Mouse (Mus musculus): ENCODE results near the gene Cmas. TPM values are rescaled to one million over a fixed set of nuclear protein-coding genes. Genes with fewer than 3 reads are reported as not detected.

Cmas gene
- polyA plus RNA-seq, 2 experiments: 54.5 to 88.7 TPM

GRCm38 (mm10) chr6:142809373-142810098 lies 53.0 kb downstream of the Cmas start:
- H3K4me2 ChIP-seq (replicated peaks; ENCODE audit: low read depth, low read length, severe bottlenecking): no peak overlapping the region
- no peaks in the 10 kb centered on the region for H3K36me3 ChIP-seq (ENCODE audit: control insufficient read depth, insufficient read depth, low read length)
- no peak overlapping the region for H3K9ac ChIP-seq (ENCODE audit: low read depth, low read length, severe bottlenecking)
- no peaks in the 10 kb centered on the region for H3K27me3 ChIP-seq (ENCODE audit: control insufficient read depth, insufficient read depth, low read length)
- no peak for DNase-seq (ENCODE audit: low spot score)
- no peak overlapping the region for H3K27ac ChIP-seq (replicated peaks; ENCODE audit: low read depth, low read length)
- WGBS: 37% methylated on average over 6 of the region's 6 CpGs
- TF ChIP-seq POLR2A (IDR thresholded peaks at IDR 0.05; ENCODE audit: borderline replicate concordance, extremely low read depth, insufficient read depth, insufficient read length): no peak
- H3K4me1 ChIP-seq (ENCODE audit: control insufficient read depth, insufficient read depth, low read length): no peaks in the 10 kb centered on the region
- no peak overlapping the region for H3K4me3 ChIP-seq (replicated peaks; ENCODE audit: low read length)
- no peak for ATAC-seq (ENCODE audit: low FRiP score, low read depth)
- no peaks in the 10 kb centered on the region for H3K9me3 ChIP-seq (ENCODE audit: control insufficient read depth, low read length)

GRCm38 (mm10) chr6:142810239-142810638 lies 53.8 kb downstream of the Cmas start:
- Histone ChIP-seq H3K4me1 (ENCODE audit: control insufficient read depth, insufficient read depth, low read length) (no peaks in the 10 kb centered on the region), H3K27me3 (ENCODE audit: control insufficient read depth, insufficient read depth, low read length) (no peaks in the 10 kb centered on the region), H3K27ac (replicated peaks; ENCODE audit: low read depth, low read length) (no peak overlapping the region), H3K36me3 (ENCODE audit: control insufficient read depth, insufficient read depth, low read length) (no peaks in the 10 kb centered on the region), H3K9ac (ENCODE audit: low read depth, low read length, severe bottlenecking) (no peak overlapping the region), H3K4me3 (replicated peaks; ENCODE audit: low read length) (no peak overlapping the region), H3K4me2 (replicated peaks; ENCODE audit: low read depth, low read length, severe bottlenecking) (no peak overlapping the region), H3K9me3 (ENCODE audit: control insufficient read depth, low read length) (no peaks in the 10 kb centered on the region)
- DNase-seq (ENCODE audit: low spot score): no peak
- ATAC-seq (ENCODE audit: low FRiP score, low read depth): no peak
- no peak for TF ChIP-seq POLR2A (IDR thresholded peaks at IDR 0.05; ENCODE audit: borderline replicate concordance, extremely low read depth, insufficient read depth, insufficient read length)
- WGBS: 69% methylated on average over 6 of the region's 6 CpGs

GRCm38 (mm10) chr6:142812969-142813368 lies 56.5 kb downstream of the Cmas start:
- no peak overlapping the region for H3K9ac ChIP-seq (ENCODE audit: low read depth, low read length, severe bottlenecking)
- H3K4me2 ChIP-seq (replicated peaks; ENCODE audit: low read depth, low read length, severe bottlenecking): no peak overlapping the region
- H3K4me3 ChIP-seq (replicated peaks; ENCODE audit: low read length): no peak overlapping the region
- TF ChIP-seq POLR2A (IDR thresholded peaks at IDR 0.05; ENCODE audit: borderline replicate concordance, extremely low read depth, insufficient read depth, insufficient read length): no peak
- H3K36me3 ChIP-seq (ENCODE audit: control insufficient read depth, insufficient read depth, low read length): no peaks in the 10 kb centered on the region
- no peaks in the 10 kb centered on the region for H3K27me3 ChIP-seq (ENCODE audit: control insufficient read depth, insufficient read depth, low read length)
- 76% methylated on average over 5 of the region's 5 CpGs for WGBS
- no peaks in the 10 kb centered on the region for H3K4me1 ChIP-seq (ENCODE audit: control insufficient read depth, insufficient read depth, low read length)
- no peak overlapping the region for H3K27ac ChIP-seq (replicated peaks; ENCODE audit: low read depth, low read length)
- DNase-seq (ENCODE audit: low spot score) (no peak), ATAC-seq (ENCODE audit: low FRiP score, low read depth) (no peak)
- H3K9me3 ChIP-seq (ENCODE audit: control insufficient read depth, low read length): no peaks in the 10 kb centered on the region

- Histone ChIP-seq H3K9me3 (ENCODE audit: control insufficient read depth, low read length) (no peaks in the 10 kb centered on the region), H3K9ac (ENCODE audit: low read depth, low read length, severe bottlenecking) (peak overlapping the region; percentile 55; the same call in 1 of the 2 replicates), H3K27me3 (ENCODE audit: control insufficient read depth, insufficient read depth, low read length) (no peaks in the 10 kb centered on the region), H3K36me3 (ENCODE audit: control insufficient read depth, insufficient read depth, low read length) (no peaks in the 10 kb centered on the region), H3K4me1 (ENCODE audit: control insufficient read depth, insufficient read depth, low read length) (no peaks in the 10 kb centered on the region), H3K27ac (replicated peaks; ENCODE audit: low read depth, low read length) (no peak overlapping the region), H3K4me3 (replicated peaks; ENCODE audit: low read length) (peak overlapping the region; percentile 36; the same call in 1 of the 2 replicates), H3K4me2 (replicated peaks; ENCODE audit: low read depth, low read length, severe bottlenecking) (peak overlapping the region; percentile 49)
- DNase-seq (ENCODE audit: low spot score): no peak
- WGBS: 51% methylated on average over 10 of the region's 10 CpGs
- no peak for ATAC-seq (ENCODE audit: low FRiP score, low read depth)
- TF ChIP-seq POLR2A (IDR thresholded peaks at IDR 0.05; ENCODE audit: borderline replicate concordance, extremely low read depth, insufficient read depth, insufficient read length): no peak
Observed at GRCm38 (mm10) chr6:142814011-142814410, 57.5 kb downstream of the Cmas start.

- Histone ChIP-seq H3K4me3 (replicated peaks; ENCODE audit: low read length) (peak overlapping the region; percentile 36), H3K9ac (ENCODE audit: low read depth, low read length, severe bottlenecking) (peak overlapping the region; percentile 55), H3K9me3 (ENCODE audit: control insufficient read depth, low read length) (no peaks in the 10 kb centered on the region), H3K4me2 (replicated peaks; ENCODE audit: low read depth, low read length, severe bottlenecking) (peak overlapping the region; percentile 49), H3K4me1 (ENCODE audit: control insufficient read depth, insufficient read depth, low read length) (no peaks in the 10 kb centered on the region), H3K27me3 (ENCODE audit: control insufficient read depth, insufficient read depth, low read length) (no peaks in the 10 kb centered on the region), H3K36me3 (ENCODE audit: control insufficient read depth, insufficient read depth, low read length) (no peaks in the 10 kb centered on the region), H3K27ac (replicated peaks; ENCODE audit: low read depth, low read length) (no peak overlapping the region)
- 4% methylated on average over 15 of the region's 15 CpGs for WGBS
- peak; percentile 74; the same call in 1 of the 2 replicates for ATAC-seq (ENCODE audit: low FRiP score, low read depth)
- TF ChIP-seq POLR2A (IDR thresholded peaks at IDR 0.05; ENCODE audit: borderline replicate concordance, extremely low read depth, insufficient read depth, insufficient read length): no peak
- DNase-seq (ENCODE audit: low spot score): peak; percentile 94
Observed at GRCm38 (mm10) chr6:142814495-142814921, 58.0 kb downstream of the Cmas start.

All from limb, embryonic 14.5 days (tissue).